Mouse (Mus musculus): Measurements from ENCODE around the gene Apoh.

Apoh gene

DNA sequence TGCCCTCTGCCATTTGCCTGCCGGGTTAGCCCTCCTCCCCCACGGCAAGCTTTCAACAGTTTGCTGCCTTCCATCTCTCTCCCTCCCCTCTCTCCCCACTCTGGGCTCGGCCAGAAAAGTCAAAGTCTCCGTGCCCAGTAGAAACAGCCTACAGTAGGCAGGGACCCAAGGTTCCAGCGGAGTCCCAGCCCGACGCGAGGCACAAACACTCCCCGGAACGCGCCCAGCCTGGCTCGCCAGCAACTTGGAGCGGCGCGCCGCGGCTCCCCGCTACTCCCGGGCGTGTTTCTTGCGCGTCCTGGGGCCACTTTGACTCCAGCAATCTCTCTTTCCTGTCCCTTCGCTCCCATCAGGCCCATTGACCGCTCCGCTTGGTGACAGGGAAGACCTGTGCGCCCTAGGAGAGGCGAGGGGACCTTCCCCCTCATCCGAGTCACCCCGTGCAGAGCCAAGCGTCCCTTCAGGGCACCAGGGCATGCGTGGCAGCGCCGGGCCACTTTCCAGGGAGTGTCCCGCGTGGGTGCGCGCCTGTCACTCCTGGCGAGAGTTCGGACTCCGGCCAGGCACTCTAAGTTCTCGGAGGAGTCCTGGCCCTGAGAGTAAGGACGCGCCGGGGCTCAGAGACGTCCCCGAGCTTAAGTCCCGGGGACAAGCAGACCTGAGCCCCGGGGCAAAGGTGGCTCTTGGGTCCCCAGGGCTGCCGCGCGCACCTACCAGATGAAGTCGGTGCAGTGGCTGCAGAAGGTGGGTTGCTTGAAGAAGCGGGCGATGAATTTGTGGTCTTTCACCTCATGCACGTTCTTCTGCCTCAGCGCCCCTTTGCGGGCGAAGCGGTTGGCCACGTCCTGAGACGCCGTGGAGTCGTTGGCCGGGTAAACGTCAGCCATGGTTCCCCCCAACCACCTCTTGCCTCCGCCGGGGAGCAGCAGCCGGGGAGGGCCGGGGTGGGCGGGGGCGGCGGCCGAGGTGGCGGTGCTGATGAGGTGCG is at the start of gene Apoh:
Gene Apoh (plus strand): TSS at position 574 of the 988 bp plus-strand sequence.
- peak; percentile 30 for DNase-seq (ENCODE audit: low read depth, low spot score)

DNA sequence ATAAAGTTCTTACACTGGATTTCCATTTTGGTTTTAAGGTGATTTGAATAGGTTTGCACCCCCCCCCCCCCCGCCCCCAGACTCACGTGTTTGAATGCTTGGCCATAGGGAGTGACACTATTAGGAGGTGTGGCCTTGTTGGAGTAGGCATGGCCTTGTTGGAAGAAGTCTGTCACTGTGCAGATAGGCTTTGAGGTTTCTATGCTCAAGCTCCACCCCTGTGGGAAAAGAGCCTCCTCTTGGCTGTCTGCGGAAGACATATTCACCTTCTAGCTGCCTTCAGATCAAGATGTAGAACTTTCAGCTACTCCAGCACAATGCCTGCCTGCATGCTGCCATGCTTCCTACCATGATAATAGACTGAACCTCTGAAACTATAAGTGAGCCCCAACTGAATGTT is 49.3 kb upstream of the Apoh start:
- no peak for DNase-seq (ENCODE audit: low read depth, low spot score)

DNA sequence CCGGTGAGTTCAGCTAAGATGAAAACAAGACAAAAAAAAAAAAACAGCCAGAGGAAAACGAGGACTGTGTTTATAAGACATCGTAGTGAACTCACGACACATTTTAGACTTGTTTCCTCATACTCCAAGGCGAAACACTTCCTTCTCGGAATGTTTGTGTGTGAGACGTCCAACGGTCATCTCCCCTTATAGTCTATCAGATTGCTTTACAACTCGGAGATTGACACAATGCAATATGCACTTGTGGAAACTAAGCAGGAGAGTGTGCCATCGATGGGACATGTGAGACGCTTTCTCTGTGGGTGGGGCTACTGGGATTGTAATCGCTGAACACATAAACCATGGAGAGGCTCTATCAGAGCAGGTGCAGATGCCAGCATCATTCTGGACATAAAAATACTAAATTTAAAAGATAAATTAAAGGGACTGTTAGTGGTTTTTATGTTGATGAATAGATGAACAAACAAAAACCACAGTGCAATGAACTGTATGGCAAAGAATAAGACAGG is 48.8 kb upstream of the Apoh start:
- no peak for DNase-seq (ENCODE audit: low read depth, low spot score)

DNA sequence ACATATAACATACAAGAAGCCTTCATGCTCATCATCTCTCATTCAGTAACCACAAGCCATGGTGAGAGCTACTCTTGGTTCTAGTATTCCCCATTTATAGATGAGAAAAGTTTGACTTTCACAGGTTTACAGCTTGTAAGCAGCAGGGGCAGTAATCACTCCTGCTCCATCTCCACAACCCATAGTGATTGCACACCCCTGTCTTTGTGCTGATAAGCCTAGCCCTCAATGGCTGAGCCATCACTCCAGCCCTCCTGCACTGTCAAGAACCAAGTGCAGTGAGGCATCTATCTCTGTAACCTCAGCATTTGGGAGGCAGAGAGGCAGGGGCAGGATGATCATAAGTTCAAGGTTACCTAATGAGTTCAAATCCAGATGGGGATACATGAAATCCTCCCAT is 47.8 kb upstream of the Apoh start:
- DNase-seq (ENCODE audit: low read depth, low spot score), result no peak

DNA sequence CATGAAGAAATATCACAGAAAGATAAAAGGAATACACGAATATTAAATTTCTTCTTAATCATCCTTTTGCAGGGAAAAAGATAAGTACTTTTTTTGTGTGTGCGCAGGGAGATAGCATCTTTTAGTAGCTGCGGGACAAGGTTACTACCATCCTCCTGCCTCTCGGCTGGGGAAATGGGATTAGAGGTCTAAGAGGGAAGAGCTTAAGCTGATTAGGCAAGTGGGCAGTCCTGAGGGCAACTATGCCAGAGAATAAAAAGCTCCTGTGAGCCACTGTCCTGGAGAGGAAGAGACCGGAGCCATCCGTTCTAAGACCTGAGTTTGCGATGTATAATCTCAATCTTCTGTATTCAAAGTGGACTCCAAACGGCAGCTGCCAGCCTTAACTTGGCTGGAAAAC is 45.2 kb upstream of the Apoh start:
- DNase-seq (ENCODE audit: low read depth, low spot score), result no peak

DNA sequence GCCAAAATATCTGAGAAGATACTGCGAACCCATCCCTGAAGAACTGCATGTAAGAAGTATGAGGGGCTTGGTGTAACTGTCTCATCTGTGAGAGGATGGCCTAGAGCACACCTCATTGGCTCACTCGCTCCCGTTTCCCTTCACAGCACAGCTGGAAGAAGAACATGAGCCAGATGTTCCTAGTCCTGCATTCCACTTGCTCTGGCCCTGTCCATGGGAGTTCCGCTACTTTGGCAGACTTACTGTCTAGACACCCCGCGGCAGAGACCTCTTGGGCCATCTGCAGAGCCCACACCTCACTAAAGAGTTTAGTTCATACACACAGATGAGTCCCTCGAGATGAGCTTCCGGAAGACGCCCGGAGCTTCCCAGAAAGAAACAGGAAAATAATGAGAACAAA is 43.2 kb upstream of the Apoh start:
- DNase-seq (ENCODE audit: low read depth, low spot score), result no peak

DNA sequence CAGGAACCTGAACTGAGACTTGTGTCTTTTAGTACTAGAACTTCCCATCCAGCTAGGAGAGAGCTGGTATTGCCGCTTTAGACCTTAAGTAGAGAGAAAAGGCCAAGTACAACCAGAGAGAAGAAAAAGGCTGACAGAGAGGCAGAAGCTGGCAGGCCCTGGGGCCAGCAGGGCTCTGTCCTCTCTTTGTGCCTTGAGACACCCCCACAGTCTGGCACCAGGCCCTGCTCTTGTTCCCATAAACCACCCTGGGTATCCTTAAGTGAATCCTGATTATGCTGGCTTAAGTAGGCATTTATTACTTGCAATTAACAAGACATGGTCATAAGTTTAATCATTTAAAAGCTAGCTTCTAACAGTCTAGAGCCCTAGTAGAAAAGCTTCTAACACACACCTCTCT is 42.7 kb upstream of the Apoh start:
- no peak for DNase-seq (ENCODE audit: low read depth, low spot score)

DNA sequence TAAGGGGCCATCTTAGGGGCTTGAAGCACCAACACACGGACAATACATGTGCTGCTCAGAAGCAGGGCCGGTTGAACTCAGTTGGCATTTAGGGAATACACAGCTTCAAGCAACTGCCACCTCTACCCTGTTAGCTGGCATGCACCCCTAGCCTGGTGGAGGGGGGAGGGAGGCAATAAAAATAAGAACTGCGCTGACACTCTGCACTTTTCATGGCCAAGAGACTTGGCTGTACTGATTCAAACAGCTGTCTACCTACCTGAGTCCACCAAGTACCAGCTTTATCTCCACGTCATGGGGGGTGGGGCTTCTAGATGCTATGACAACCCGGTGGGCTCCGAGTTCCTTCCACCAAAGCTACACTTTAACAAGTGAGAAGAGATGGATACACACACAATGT is 42.1 kb upstream of the Apoh start:
- no peak for DNase-seq (ENCODE audit: low read depth, low spot score)

DNA sequence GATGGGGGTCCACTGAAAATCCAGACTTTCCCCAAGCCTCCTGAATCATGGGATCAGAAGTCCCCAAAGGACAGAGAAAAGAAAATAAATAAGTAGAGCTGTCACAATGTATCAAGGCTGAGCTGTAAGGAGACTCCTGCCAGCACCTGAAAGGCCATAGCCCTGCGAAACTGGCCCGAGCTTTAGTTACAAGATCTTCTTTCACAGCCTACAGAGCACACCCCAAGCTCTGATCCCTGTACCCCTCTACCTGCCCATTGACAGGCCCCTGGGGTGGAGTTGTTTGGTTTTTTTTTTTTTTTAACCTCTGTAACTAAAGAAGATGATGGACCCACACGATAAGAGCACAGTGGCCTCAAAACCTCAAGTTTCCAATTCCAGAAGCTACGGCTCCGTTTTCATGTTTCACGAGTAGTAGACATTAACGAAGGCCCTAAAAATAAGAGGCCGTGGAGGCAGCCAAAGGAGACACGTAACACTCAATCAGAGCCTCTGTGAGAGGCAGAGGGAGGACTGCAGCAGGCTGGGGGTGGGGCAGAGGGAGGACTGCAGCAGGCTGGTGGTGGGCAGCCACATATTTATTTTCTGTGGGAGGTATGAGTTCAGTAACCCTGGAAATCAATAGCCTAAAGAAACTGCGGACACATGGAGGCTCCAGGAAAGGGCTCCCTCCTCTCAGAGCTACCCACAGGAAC is 41.2 kb upstream of the Apoh start:
- no peak for DNase-seq (ENCODE audit: low read depth, low spot score)

DNA sequence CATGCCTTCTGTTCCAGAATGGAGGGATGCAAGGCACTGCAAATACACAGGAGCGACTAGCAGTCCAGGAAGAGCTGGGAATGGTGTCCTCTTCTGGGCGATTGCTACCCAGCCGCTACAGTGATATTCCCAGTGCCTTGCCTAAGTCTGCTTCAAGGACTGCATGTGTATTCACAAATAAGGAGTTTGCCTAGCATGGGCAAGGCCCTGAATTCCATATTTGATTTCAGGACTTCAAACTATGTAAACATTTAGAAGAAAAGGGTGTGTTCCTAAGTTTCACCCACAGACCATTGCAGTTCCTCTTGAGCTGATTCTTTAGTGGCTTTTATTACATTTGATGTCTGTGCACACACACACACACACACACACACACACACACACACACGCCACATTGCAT is 39.4 kb upstream of the Apoh start:
- no peak for DNase-seq (ENCODE audit: low read depth, low spot score)

DNA sequence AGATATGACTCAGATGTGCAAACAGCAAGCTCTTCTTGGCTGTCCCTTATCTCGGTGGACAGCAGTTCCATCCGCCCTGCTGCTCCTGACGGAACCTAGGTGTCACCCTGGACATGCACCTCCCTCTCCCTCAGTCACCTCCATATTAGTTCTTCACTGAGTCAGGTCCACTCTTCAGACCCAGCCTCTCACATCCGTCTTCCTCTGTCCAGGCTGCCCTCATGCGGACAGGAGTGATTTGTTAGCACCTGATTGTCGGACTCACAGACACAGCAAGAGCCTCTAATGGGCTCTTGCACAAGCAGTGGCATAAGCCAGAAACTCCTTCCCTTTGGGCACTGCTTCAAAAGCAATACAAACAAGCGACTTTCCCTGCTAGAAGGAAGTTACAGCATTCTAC is 35.9 kb upstream of the Apoh start:
- DNase-seq (ENCODE audit: low read depth, low spot score), result no peak

DNA sequence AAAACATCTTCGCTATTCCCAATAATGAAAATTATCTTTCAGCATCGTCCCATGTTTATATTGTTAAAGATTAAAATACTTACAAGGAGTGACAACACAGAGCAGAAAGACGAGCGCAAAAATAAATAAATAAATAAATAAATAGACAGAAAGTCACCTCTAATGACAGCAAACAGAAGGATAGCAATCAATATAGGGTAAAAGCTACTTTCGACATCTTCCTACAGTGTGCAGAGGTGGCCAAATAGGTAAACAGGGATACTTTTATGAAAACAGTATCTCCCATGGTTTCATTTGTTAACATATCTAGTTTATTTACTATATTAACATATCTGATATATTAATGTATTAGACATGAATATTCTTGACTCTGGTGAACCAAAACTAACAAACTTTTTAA is 34.9 kb upstream of the Apoh start:
- DNase-seq (ENCODE audit: low read depth, low spot score), result no peak

DNA sequence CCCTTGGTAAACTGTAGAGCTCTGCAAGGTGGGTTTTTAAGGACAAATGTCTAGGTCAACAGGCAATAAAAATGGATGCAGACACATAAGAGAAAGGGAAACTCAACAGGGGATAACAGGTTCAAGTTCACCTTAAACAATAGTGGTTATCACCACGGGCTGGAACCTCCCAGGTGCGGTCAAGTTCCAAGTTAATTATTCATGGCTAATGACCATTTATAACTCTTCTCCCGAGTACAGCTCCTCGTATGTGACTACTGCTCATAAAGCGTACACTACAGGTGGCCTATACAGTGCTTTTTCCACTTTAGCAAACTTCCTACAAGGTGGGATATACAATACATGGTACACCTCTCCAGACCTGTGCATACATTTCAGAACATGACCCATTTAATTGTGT is 33.4 kb upstream of the Apoh start:
- DNase-seq (ENCODE audit: low read depth, low spot score), result no peak

DNA sequence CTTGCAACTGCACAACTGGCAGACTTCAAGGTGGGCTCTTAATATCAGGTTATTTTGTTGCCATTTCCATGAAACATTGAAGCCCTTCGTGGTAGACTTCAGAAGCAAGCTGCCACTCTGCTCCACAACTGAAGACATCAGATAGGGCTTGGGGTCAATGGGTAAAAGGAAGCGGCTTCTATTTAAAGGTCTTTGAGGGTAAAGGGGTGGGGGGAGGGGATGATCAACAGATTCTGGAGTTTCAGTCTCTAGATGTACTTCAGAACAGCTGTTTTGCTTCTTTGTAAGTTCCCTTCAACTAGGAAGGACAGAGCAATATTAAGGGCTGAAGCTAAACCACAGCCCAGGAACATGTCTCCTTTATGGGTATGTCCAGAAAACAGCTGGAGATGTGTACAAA is 31.2 kb upstream of the Apoh start:
- no peak for DNase-seq (ENCODE audit: low read depth, low spot score)

DNA sequence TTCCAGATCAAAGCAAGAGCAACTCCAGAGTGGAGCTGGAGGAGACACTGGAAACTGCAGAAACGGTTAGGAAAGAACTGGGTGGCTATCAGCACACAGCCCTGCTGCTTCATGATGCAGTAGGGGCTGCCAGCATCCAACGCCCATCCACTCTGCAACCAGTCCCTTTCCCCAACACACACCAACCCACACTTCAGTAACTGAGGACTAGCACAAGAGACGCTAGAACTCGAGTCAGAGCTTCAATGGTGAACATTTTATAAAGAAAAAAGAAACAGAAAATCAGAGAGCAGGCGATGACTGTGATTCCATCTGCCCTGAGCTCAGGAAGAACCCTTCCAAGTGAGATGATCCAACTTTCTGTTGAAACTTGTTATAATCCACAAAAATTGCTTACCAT is 30.6 kb upstream of the Apoh start:
- no peak for DNase-seq (ENCODE audit: low read depth, low spot score)

DNA sequence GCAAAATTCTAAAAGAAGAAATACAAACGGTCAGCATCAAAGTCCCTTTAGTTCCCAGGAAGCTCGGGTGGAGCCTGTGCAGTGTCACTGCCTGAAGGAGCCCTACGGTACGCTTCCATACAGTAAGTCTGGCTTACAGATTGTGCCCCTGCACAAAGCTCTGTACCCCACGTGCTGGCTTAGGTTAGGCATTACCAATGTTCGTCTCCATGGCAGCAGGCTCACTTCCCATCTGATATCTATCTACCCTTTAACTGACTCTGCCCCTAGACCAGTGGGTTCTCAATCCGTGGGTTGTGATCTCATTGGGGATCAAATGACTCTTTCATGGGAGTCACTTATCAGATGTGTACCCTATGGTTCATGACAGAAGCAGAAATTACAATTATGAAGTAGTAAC is 27.4 kb upstream of the Apoh start:
- DNase-seq (ENCODE audit: low read depth, low spot score), result no peak

DNA sequence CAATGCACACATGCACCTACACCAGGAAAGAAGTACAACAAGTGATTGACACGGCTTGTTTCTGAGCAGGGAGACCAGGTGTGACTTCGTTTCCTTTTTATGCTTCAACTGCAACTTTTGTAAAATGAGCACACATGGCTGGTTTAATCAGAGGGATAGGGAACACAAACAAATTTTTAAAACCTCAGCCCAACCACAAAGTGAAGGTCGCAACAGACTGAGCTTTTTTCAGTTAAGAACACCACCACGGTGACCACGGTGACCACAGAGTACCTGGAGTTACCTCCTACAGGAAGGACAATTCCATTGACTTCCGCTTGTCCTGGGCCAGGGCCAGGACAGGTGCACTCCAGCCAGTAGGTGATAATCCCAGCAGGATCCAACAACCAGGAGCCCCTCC is 25.3 kb upstream of the Apoh start:
- DNase-seq (ENCODE audit: low read depth, low spot score), result no peak

DNA sequence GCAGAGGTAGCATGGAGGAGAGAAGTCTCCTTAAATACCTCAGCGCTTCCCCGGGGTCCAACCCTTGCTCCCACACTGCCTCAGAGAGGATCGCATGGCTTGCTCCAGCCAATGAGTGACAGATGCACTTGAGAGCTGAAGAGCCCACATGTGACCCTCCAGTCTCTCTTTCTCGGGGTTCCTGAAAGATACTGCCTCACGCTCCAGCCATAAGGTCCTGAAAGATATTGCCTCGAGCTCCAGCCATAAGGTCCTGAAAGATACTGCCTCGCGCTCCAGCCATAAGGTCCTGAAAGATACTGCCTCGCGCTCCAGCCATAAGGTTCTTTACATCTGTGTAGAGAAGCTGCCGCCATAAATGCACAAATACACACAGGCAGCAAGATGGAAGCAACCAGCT is 24.0 kb upstream of the Apoh start:
- DNase-seq (ENCODE audit: low read depth, low spot score), result no peak

DNA sequence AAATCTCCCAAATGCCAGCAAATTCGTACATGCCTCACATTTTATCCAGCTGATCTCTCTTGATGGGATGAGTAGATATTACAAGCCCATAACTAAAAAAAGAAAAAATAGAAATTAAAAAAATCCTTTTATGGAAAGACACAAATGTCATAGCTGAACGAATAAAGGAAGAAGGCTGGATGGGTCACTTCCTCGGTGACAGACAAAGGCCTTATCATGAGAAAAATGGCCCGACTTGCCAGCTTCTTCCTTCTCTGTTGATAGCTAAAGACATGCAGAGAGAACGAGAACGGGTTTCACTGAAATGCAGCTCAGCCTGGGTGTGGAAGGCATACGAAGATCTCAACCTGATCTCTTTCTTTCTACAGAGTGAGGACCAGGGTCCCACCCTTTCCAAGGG is 22.6 kb upstream of the Apoh start:
- no peak for DNase-seq (ENCODE audit: low read depth, low spot score)

DNA sequence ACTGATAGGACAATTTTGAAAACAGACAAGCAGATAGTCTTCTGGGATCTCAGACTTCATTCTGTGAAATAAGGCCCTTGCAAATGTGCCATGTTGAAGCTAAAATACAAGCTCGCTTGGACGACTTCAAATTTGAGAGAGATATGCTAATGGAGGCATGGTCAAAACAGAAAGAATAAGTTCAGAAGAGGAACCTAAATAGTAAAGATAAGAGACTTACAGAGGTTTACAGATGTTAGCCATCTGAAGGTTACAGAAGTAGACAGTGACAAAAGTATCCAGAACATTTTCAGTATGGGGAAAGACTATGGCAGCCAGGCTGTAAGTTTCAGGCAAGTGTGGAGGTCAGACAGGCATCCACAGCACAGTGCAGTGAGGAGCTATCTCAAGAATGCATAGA is 21.0 kb upstream of the Apoh start:
- no peak for DNase-seq (ENCODE audit: low read depth, low spot score)

DNA sequence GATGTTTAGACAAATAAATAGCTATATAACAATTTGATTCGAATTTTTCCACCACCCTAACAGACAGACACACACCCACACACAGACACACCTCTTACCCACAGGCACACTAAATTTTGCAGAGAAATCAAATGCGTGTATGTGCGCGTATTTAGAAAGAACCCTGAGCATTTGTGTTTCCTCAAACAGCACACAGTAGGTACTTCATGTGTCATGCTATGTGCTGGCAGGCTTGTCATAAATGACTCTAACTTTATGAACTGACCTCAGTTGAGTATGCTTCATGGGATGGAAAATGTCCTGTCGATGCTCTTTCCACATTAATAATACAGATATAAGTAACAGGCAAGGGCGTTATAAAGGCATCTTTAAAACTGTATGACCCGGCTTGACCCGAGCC is 17.2 kb upstream of the Apoh start:
- no peak for DNase-seq (ENCODE audit: low read depth, low spot score)

DNA sequence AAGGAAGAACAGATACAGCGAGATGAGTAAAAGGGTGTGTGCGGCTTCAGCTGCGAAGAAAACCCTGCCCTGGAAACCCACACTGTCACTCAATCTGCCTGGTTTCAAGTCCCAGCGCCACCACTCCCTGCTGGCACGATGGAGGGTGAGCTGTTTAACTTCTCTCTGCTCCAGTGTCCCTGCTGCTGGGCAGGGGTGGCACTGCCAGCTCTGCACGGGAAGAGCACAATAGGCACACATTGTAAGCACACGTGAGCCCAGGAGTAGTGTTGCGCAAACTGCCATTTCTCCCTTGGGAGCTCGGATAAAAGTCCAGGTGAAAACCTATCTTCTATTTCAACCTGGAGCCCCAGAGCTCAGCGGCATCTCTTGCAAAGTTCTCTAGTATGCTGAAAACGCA is 12.3 kb upstream of the Apoh start:
- no peak for DNase-seq (ENCODE audit: low read depth, low spot score)

DNA sequence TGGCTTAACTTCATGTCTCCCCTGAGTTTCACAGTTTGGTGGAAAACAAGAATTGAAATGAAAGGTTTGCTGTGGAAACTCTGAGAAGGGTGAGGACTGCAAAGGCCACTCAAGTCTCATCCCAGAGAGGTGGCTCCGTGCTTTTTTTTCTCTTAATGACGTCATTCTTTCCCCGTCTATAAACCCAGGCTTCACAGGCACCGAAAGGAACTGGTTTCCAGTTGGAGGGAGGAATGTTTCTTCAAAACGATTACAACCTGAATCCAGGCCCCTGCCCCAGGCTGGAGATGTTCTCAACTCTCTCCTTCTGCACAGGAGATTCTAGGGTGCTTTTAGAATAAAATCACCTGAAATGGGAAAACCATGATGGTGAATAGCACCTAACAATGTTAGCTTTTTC is 10.1 kb upstream of the Apoh start:
- no peak for DNase-seq (ENCODE audit: low read depth, low spot score)
